Mouse (Mus musculus) CD4-positive, CD25-positive, alpha-beta regulatory T cell, adult 9 weeks (primary cell): ENCODE results near the gene Tmem223. TPM values are rescaled to one million over a fixed set of nuclear protein-coding genes. Genes with fewer than 3 reads are reported as not detected.

Source experiments
- polyA plus RNA-seq: library from polyadenylated mRNA; unstranded; fragments of 100-300 nt; shearing (Covaris generic); gene quantifications from one replicate; pipeline ENCODE4 v1.2.1, GENCODE M21; 2017

Gene Tmem223
- 114 TPM for polyA plus RNA-seq

GRCm38 (mm10) chr19:8770567-8771270 lies at the start of gene Tmem223:
Gene Tmem223 (plus strand): TSS chr19:8770996.

GRCm38 (mm10) chr19:8722907-8723573 lies 47.8 kb upstream of the Tmem223 start, which contains the start of gene Slc3a2:
Gene Slc3a2 (minus strand): TSS chr19:8723369.

GRCm38 (mm10) chr19:8735389-8736159 lies 35.2 kb upstream of the Tmem223 start, which contains the start of gene Wdr74:
Gene Wdr74 (plus strand): TSS chr19:8735827.

GRCm38 (mm10) chr19:8740603-8741002 lies 30.2 kb upstream of the Tmem223 start, which contains the start of gene 1700092M07Rik:
Gene 1700092M07Rik (plus strand): TSS chr19:8740718.

GRCm38 (mm10) chr19:8741243-8741869 lies 29.4 kb upstream of the Tmem223 start, which contains the start of gene Stx5a:
Gene Stx5a (plus strand): TSS chr19:8741413.

GRCm38 (mm10) chr19:8756635-8757387 lies 14.0 kb upstream of the Tmem223 start, which contains the start of gene Nxf1:
Gene Nxf1 (plus strand): TSS chr19:8757073.

GRCm38 (mm10) chr19:8774086-8774835 lies 3.5 kb downstream of the Tmem223 start, which contains the start of gene Tmem179b:
Gene Tmem179b (minus strand): TSS chr19:8774467.

GRCm38 (mm10) chr19:8786008-8786781 lies 15.4 kb downstream of the Tmem223 start, which contains the start of gene Taf6l:
Gene Taf6l (minus strand): TSS chr19:8786417.

GRCm38 (mm10) chr19:8798264-8798946 lies 27.6 kb downstream of the Tmem223 start, which contains the start of gene Polr2g:
Gene Polr2g (minus strand): TSS chr19:8798577.

GRCm38 (mm10) chr19:8802130-8802821 lies 31.5 kb downstream of the Tmem223 start, which contains the start of gene Zbtb3:
Gene Zbtb3 (plus strand): TSS chr19:8802555.

GRCm38 (mm10) chr19:8818801-8819595 lies 48.2 kb downstream of the Tmem223 start, which contains the start of gene Ttc9c:
Gene Ttc9c (minus strand): TSS chr19:8819333.

GRCm38 (mm10) chr19:8819596-8820423 lies 49.0 kb downstream of the Tmem223 start, which contains the start of gene Hnrnpul2:
Gene Hnrnpul2 (plus strand): TSS chr19:8820010.

